Mouse (Mus musculus) heart, postnatal 0 days (tissue): ENCODE results near the gene Ppp4c. TPM values are rescaled to one million over a fixed set of nuclear protein-coding genes. Genes with fewer than 3 reads are reported as not detected.

Source experiments
- ATAC-seq: fragments of 200-750 bp; cut with Nextera tagmentation; 2 replicates; pipeline ENCODE4 v1.8.0; 2017; ENCODE audit warnings: low read depth, moderate number of reproducible peaks, moderate library complexity; ENCODE audit not compliant: insufficient read depth
- DNase-seq: peaks from one replicate; pipeline ENCODE4 v3.0.0-alpha.2; 2016; ENCODE audit warnings: low spot score
- H3K27ac ChIP-seq: fragments of 300-500 bp; sonication (generic); 2 replicates; pipeline ENCODE4 v1.5.1; 2014; ENCODE audit warnings: low read depth, mild to moderate bottlenecking
- H3K27me3 ChIP-seq: fragments of 300-500 bp; sonication (generic); 2 replicates; pipeline ENCODE4 v1.6.1; 2014; ENCODE audit warnings: low read length, mixed read lengths; ENCODE audit not compliant: control insufficient read depth, insufficient read depth
- H3K36me3 ChIP-seq: fragments of 300-500 bp; sonication (generic); replicated peaks from 2 replicates; pipeline ENCODE4 v1.6.1; 2014; ENCODE audit warnings: low read length, mixed read lengths; ENCODE audit not compliant: control insufficient read depth, insufficient read depth
- H3K4me1 ChIP-seq: fragments of 300-500 bp; sonication (generic); 2 replicates; pipeline ENCODE4 v1.6.1; 2014; ENCODE audit warnings: antibody characterized with exemption; ENCODE audit not compliant: control insufficient read depth, insufficient read depth
- H3K4me2 ChIP-seq: fragments of 300-500 bp; sonication (generic); 2 replicates; pipeline ENCODE4 v1.6.1; 2014; ENCODE audit warnings: low read depth, mild to moderate bottlenecking, low read length, moderate library complexity
- H3K4me3 ChIP-seq: fragments of 300-500 bp; sonication (generic); 2 replicates; pipeline ENCODE4 v1.5.1; 2014; ENCODE audit warnings: low read depth, low read length
- H3K9ac ChIP-seq: fragments of 300-500 bp; sonication (generic); replicated peaks from 2 replicates; pipeline ENCODE4 v1.6.1; 2014; ENCODE audit warnings: low read depth, low read length, mixed read lengths
- H3K9me3 ChIP-seq: fragments of 300-500 bp; sonication (generic); replicated peaks from 2 replicates; pipeline ENCODE4 v1.6.1; 2016; ENCODE audit warnings: low read length; ENCODE audit not compliant: control insufficient read depth
- CTCF ChIP-seq: IDR thresholded peaks from 2 replicates; pipeline ENCODE4 v1.5.1; 2016; ENCODE audit warnings: antibody characterized with exemption, control low read depth, low read depth
- EP300 ChIP-seq: IDR thresholded peaks from 2 replicates; pipeline ENCODE4 v1.6.1; 2016; ENCODE audit warnings: antibody characterized with exemption, low read depth
- WGBS: fragments of 180-500 bp; shearing (Covaris S2); extraction: QIAGEN DNeasy Blood & Tissue Kit; methylation state at CpG from one replicate; pipeline ENCODE4 v1.1.7; 2014; 5-methylcytosine and 5-hydroxymethylcytosine counted together
- polyA plus RNA-seq: library from polyadenylated mRNA; unstranded; fragments of >200 nt; fragmentation: Nextera tagmentation; extraction: Ambion mirVana; gene quantifications from 2 replicates; pipeline ENCODE4 v1.2.1, GENCODE M21; 2015
- total RNA-seq: library from RNA; depleted of rRNA; stranded (reverse); fragments of >200 nt; gene quantifications from 2 replicates; pipeline ENCODE4 v1.2.3, GENCODE M21; 2014; ENCODE audit warnings: low replicate concordance

Gene Ppp4c
- total and polyA plus RNA-seq, 2 experiments from 2014 or later: 77.4 to 118 TPM

GRCm38 (mm10) chr7:126774463-126774862 lies 17.8 kb downstream of the Ppp4c start:
- H3K4me1 ChIP-seq: peaks cover 11% of the 10 kb centered on the region; the same call in 1 of the 2 replicates
- no peaks in the 10 kb centered on the region for H3K27me3 ChIP-seq
- H3K27ac ChIP-seq: no peak overlapping the region
- H3K4me3 ChIP-seq: no peak overlapping the region
- WGBS: 72% methylated on average over 2 of the region's 2 CpGs
- H3K9ac ChIP-seq: no peak overlapping the region
- H3K9me3 ChIP-seq: no peaks in the 10 kb centered on the region
- DNase-seq (no peak), ATAC-seq (no peak)
- H3K36me3 ChIP-seq: peaks cover 28% of the 10 kb centered on the region
- no peak overlapping the region for H3K4me2 ChIP-seq
- TF ChIP-seq EP300 (no peak), CTCF (no peak)

DNA sequence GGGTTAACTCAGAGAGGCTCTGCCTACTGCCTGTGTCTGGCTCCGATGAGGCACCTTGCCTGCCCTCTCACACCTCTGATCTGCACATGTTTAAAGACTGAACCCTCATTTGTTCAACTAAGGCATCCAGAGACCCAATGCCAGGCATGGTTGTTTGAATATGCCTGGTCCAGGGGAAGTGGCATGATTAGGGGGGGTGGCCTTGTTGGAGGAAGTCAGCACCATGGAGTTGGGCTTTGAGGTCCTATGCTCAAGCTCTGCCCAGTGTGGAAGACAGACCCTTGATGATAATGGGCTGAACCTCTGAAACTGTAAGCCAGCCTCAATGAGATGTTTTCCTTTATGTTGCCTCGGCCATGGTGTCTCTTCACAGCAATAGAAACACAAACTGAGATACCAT lies 18.9 kb downstream of the Ppp4c start:
- Histone ChIP-seq H3K9me3 (no peaks in the 10 kb centered on the region), H3K4me3 (no peak overlapping the region), H3K9ac (no peak overlapping the region), H3K27me3 (no peaks in the 10 kb centered on the region), H3K4me2 (no peak overlapping the region), H3K27ac (no peak overlapping the region), H3K36me3 (peaks cover 32% of the 10 kb centered on the region), H3K4me1 (peaks cover 11% of the 10 kb centered on the region; the same call in 1 of the 2 replicates)
- no peak for TF ChIP-seq CTCF
- ATAC-seq (no peak), DNase-seq (no peak)
- 70% methylated on average over 2 of the region's 2 CpGs for WGBS

- Histone ChIP-seq H3K4me2 (no peak overlapping the region), H3K27me3 (no peaks in the 10 kb centered on the region), H3K9ac (no peak overlapping the region), H3K27ac (no peak overlapping the region), H3K4me3 (no peak overlapping the region), H3K36me3 (peaks cover 55% of the 10 kb centered on the region), H3K9me3 (no peaks in the 10 kb centered on the region), H3K4me1 (no peaks in the 10 kb centered on the region)
- ATAC-seq (no peak), DNase-seq (no peak)
- no peak for TF ChIP-seq EP300
- TF ChIP-seq CTCF: no peak
- WGBS: 74% methylated on average over 12 of the region's 12 CpGs
Measured at GRCm38 (mm10) chr7:126770784-126771183, 21.5 kb downstream of the Ppp4c start.

GRCm38 (mm10) chr7:126767001-126767400 lies 25.3 kb downstream of the Ppp4c start:
- Histone ChIP-seq H3K27ac (no peak overlapping the region), H3K27me3 (no peaks in the 10 kb centered on the region), H3K4me1 (no peaks in the 10 kb centered on the region), H3K4me3 (no peak overlapping the region), H3K4me2 (no peak overlapping the region), H3K9ac (no peak overlapping the region), H3K36me3 (peaks cover 84% of the 10 kb centered on the region), H3K9me3 (no peaks in the 10 kb centered on the region)
- no peak for TF ChIP-seq CTCF
- no peak for TF ChIP-seq EP300
- no peak for DNase-seq
- ATAC-seq: no peak
- 82% methylated on average over 8 of the region's 8 CpGs for WGBS

GRCm38 (mm10) chr7:126766201-126766600 lies 26.1 kb downstream of the Ppp4c start, which contains the start of gene Gdpd3:
Gene Gdpd3, plus strand, starts transcription at chr7:126766334.
- Histone ChIP-seq H3K27ac (no peak within 1 kb of the TSS), H3K27me3 (no peaks in the 10 kb centered on the region), H3K4me2 (no peak within 1 kb of the TSS), H3K9me3 (no peaks in the 10 kb centered on the region), H3K4me3 (no peak within 1 kb of the TSS), H3K4me1 (peaks cover 1% of the 10 kb centered on the region; the same call in 1 of the 2 replicates), H3K9ac (no peak within 1 kb of the TSS), H3K36me3 (peaks cover 81% of the 10 kb centered on the region)
- no peak; the same call in 1 of the 2 replicates for ATAC-seq
- DNase-seq: no peak
- TF ChIP-seq CTCF (no peak), EP300 (no peak)
- 87% methylated on average over 16 of the region's 16 CpGs for WGBS

- 83% methylated on average over 9 of the region's 9 CpGs for WGBS
- H3K4me3 ChIP-seq: no peak overlapping the region
- H3K27ac ChIP-seq: no peak overlapping the region
- H3K27me3 ChIP-seq: no peaks in the 10 kb centered on the region
- H3K4me2 ChIP-seq: no peak overlapping the region
- H3K9me3 ChIP-seq: no peaks in the 10 kb centered on the region
- peaks cover 74% of the 10 kb centered on the region for H3K36me3 ChIP-seq
- TF ChIP-seq EP300 (no peak), CTCF (no peak)
- peaks cover 8% of the 10 kb centered on the region; the same call in 1 of the 2 replicates for H3K4me1 ChIP-seq
- no peak for ATAC-seq
- no peak overlapping the region for H3K9ac ChIP-seq
- no peak for DNase-seq
Measured at GRCm38 (mm10) chr7:126765540-126765939, 26.8 kb downstream of the Ppp4c start.
